Mouse (Mus musculus) adrenal gland, adult 18-20 months (tissue): ENCODE measurements around the gene Sbp. TPM values are rescaled to one million over a fixed set of nuclear protein-coding genes. Genes with fewer than 3 reads are reported as not detected.
A peak's percentile ranks its signal among the peaks of the same experiment; 100 is the strongest.

ENCODE experiments used
- DNase-seq, 2 experiments: peaks; one replicate each; pipeline ENCODE4 v3.0.0; 2021 to 2022; ENCODE audit warnings: low spot score in 2 of 2
- total RNA-seq, 2 experiments: library from RNA; stranded (reverse); gene quantifications; 1 replicate in 1 of 2; 2 replicates in 1 of 2; pipeline ENCODE4 v1.2.3; 2021

Gene Sbp
- total RNA-seq, 2 experiments from 2014 or later, result not detected

DNA sequence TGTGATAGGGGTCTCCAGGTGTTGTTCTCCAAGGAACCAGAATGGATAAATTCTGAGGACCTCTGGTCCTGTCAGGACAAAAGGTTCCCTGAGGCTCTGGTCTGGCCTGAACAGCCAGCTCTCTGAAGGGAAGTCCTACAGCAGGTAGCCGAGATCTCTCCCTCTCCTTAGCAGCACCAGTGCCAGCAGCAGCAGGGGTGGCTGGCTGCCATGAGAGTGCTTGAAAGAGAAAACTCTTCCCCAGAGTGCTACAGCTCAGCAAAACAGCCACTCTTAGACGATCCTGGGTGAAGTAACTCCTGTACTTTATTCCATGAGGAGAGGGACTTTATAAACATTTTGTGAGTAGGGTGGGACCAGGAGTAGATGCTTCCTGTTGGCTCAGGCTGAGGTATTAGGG, 48.3 kb downstream of the Sbp start:
- DNase-seq, result no peak

DNA sequence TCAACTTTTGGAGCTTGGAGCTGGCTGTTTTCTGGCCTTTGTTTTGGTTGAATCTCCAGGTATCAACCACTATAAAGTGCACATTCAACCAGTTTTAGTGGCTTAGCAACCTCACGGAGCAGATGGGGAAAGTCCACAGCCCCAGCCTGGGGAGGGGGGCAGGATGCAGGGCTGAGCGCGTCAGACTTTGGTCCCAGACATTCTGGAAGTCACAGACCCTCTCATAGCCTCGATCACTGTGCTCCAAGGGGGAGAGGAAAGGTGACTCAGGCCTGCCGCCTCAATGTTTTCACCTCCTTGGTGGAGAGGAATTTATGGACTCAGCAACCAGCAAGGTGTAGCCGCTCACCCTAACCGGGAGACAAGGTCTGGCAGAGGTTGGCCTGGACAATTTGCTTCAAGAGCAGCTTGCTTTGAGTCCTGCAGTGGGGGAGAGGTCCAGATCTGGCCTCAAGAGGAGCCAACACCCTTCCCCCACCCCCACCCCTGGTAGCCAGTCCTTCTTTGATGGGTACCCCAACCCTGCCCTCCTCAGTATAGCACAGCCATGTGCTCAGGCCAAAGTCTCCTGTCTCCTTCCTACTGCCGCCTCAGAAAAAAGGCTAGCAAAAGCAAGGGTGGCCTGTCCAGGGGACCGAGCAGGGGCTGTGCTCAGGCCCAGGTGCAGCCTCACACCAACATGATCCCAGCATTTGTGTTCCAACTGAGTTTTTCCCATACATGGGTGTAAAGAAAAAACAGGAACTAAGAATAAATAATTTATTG, 51.5 kb downstream of the Sbp start:
- no peak for DNase-seq

DNA sequence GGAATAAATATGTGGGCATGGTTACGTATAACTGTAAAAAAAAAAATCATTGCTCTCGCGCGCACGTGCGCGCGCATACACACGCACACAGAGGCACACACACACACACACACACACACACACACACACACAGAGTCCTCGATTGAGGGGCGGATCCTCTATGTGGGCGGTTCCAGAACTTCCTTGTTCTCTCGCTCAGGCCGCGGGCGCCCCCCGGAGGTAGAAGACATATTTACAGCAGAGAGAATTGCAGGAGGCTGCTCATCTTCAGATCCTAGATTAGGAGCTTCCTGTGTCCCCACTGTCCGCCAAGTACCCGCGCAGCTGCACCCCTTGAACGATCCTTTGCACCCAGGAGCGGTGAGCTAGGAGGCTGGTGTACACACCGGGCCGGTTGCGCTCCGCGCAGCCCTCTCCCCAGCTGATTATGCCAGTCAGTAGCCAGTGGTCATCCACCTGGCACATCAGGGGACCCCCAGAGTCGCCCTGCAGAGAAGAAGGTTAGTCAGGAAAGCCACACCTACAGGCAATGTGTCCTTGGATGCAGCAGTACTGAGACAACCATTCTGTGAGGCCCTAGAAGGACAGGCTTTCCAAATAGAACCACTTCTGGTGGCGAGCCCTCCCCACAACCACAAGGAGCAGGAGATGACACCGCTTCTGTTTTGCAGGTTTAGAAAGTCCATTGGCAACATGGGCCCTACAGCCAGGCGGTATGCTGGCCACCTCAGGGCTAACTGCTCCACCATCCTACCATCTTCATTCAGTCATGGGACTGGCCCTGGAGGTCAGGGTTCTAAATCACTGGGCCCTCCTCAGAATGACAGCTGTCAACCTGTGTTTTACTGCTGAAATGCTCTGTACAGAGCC, 52.3 kb downstream of the Sbp start:
- DNase-seq, result peak; percentile 95

DNA sequence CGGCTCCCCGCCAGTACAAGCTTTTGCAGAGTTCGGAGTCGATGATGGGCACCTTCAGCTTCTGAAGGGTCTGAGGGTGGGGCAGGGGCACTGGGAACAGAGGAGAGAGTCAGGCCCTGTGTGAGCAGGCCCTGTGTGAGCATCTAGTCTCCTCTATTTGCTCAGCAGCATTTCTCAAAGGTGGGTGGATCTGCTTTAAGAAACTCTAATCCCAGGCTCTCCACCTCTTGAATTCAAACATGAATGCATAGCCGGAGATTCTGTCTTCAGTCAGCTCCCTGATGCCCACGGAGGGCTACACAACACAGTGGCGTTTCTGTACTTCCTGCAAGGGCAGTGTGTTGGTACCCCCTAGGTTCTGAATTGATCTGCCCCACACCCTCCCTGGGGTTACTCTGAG, 53.2 kb downstream of the Sbp start:
- DNase-seq, result no peak

Other genes with a start within 250 kb of the Sbp start
- gene 1520401A03Rik, start 218.9 kb upstream of the Sbp start, total RNA-seq, result 1 to 10 TPM; 2.2 to 6.7 TPM
- gene Pkmyt1, start 215.3 kb upstream of the Sbp start, total RNA-seq, result 1 to 10 TPM; 2.1 to 2.4 TPM
- gene Paqr4, start 200.8 kb upstream of the Sbp start, total RNA-seq, result 10 to 100 TPM in 1 of 2 experiments, 1 to 10 TPM in 1; 8.5 to 12.7 TPM
- gene Kremen2, start 195.8 kb upstream of the Sbp start, total RNA-seq, result under 1 TPM in 1 of 2 experiments, not detected in 1; 0.13 TPM
- gene Flywch1, start 170.1 kb upstream of the Sbp start, total RNA-seq, result 10 to 100 TPM; 72.5 to 89.3 TPM
- 10 to 100 TPM in 1 of 2 experiments, 1 to 10 TPM in 1; 8.2 to 10.9 TPM for gene Flywch2, start 155.6 kb upstream of the Sbp start, total RNA-seq
- 100 to 1,000 TPM; 480 to 746 TPM for gene Srrm2, start 151.1 kb upstream of the Sbp start, total RNA-seq
- gene Elob, start 112.5 kb upstream of the Sbp start, total RNA-seq, result 100 to 1,000 TPM; 352 to 413 TPM
- not detected for gene Prss33, start 105.6 kb upstream of the Sbp start, total RNA-seq
- gene Prss32, start 97.8 kb upstream of the Sbp start, total RNA-seq, result not detected
- under 1 TPM; 0.60 to 0.74 TPM for gene Prss41, start 97.5 kb upstream of the Sbp start, total RNA-seq
- gene Prss21, start 73.6 kb upstream of the Sbp start, total RNA-seq, result not detected
- gene Dcpp1, start 60.8 kb upstream of the Sbp start, total RNA-seq, result not detected
- gene Dcpp2, start 60.8 kb upstream of the Sbp start, total RNA-seq, result not detected
- not detected for gene Dcpp3, start 24.2 kb upstream of the Sbp start, total RNA-seq
- gene Sbpl, start 13.6 kb downstream of the Sbp start, total RNA-seq, result not detected
- gene Prss30, start 38.9 kb downstream of the Sbp start, total RNA-seq, result under 1 TPM in 1 of 2 experiments, not detected in 1; 0.64 TPM
- not detected for gene Prss22, start 56.4 kb downstream of the Sbp start, total RNA-seq
- 1 to 10 TPM in 1 of 2 experiments, under 1 TPM in 1; 0.23 to 1.3 TPM for gene Prss27, start 96.5 kb downstream of the Sbp start, total RNA-seq
- 10 to 100 TPM; 11.1 to 12.2 TPM for gene Kctd5, start 131.8 kb downstream of the Sbp start, total RNA-seq
- 10 to 100 TPM; 54.4 to 57.5 TPM for gene Pdpk1, start 209.3 kb downstream of the Sbp start, total RNA-seq
- 10 to 100 TPM; 23.8 to 29.2 TPM for gene Amdhd2, start 222.1 kb downstream of the Sbp start, total RNA-seq
- 100 to 1,000 TPM; 434 to 484 TPM for gene Atp6v0c, start 228.0 kb downstream of the Sbp start, total RNA-seq